Mouse (Mus musculus): Measurements from ENCODE around the gene Slc25a51. TPM values are rescaled to one million over a fixed set of nuclear protein-coding genes. Genes with fewer than 3 reads are reported as not detected.

The Slc25a51 gene
- total RNA-seq (2014; rRNA removed): 128 and 132 TPM in 2 replicates
- 62.8 and 69.7 TPM in 2 replicates for polyA plus RNA-seq (2015; fragmentation: Nextera tagmentation; extraction: Ambion mirVana)

DNA sequence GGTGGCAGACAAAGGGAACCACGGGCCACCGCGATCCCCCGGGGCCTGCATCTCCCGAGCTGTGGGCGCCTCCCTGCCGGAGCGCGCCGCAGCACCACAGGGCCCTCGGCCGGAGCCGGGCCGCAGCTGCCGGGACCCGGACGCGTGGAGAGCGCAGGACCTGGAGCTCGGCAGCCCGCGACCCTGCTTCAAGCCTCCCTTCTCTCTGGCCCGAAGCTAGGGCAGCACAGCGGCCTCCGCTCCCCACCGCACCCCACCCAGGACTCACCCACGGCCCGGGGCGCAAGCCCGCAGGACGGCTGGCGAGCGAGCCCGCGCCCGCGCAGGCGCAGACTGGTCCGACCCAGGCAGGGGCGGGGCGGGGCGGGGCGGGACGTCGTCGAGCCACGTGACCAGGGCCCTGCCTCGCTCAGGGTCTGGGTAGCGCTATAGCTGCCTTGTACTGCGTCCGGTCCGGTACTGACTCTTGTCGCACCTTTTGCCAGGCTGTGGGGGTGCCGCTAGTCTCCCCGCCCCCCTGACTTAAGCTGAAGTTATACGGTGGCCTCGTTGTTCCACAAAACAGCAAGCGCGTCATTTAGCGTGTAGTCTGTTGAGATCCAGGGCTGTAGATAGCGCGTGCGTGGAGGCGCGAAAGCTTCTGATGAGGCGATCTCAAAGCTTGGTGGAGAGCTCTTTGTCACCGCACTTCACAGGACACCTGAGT is at the start of gene Slc25a51:
Gene Slc25a51, minus strand, starts transcription at position 340 of the 706 bp plus-strand sequence.
- peak within 1 kb of the TSS; percentile 67 for H3K4me2 ChIP-seq (ENCODE audit: low read depth, low read length, poor library complexity, severe bottlenecking)
- no peaks in the 10 kb centered on the region for H3K27me3 ChIP-seq (ENCODE audit: insufficient read depth, low read length)
- peak within 1 kb of the TSS; percentile 98 for H3K9ac ChIP-seq (replicated peaks; ENCODE audit: low read length, poor library complexity, severe bottlenecking)
- DNase-seq (ENCODE audit: low spot score) (peak; percentile 96), ATAC-seq (ENCODE audit: low FRiP score) (peak; percentile 96)
- WGBS: under 1% methylated on average over 51 of the region's 67 CpGs
- H3K36me3 ChIP-seq (ENCODE audit: insufficient read depth, low read length): peaks cover 7% of the 10 kb centered on the region
- peak within 1 kb of the TSS; percentile 93 for H3K27ac ChIP-seq (ENCODE audit: low read depth, low read length)
- peak within 1 kb of the TSS; percentile 98 for H3K4me3 ChIP-seq (ENCODE audit: low read depth, low read length)
- H3K9me3 ChIP-seq (ENCODE audit: low read length): no peaks in the 10 kb centered on the region
- H3K4me1 ChIP-seq (ENCODE audit: insufficient read depth, low read length): peaks cover 14% of the 10 kb centered on the region; the same call in 1 of the 2 replicates
- TF ChIP-seq CTCF (IDR thresholded peaks at IDR 0.05): no peak

GRCm38 (mm10) chr4:45457543-45457942 is 49.0 kb upstream of the Slc25a51 start:
- ATAC-seq (ENCODE audit: low FRiP score): no peak
- no peak overlapping the region for H3K9ac ChIP-seq (replicated peaks; ENCODE audit: low read length, poor library complexity, severe bottlenecking)
- H3K9me3 ChIP-seq (ENCODE audit: low read length): no peaks in the 10 kb centered on the region
- H3K4me2 ChIP-seq (ENCODE audit: low read depth, low read length, poor library complexity, severe bottlenecking): no peak overlapping the region
- no peaks in the 10 kb centered on the region for H3K4me1 ChIP-seq (ENCODE audit: insufficient read depth, low read length)
- H3K27me3 ChIP-seq (ENCODE audit: insufficient read depth, low read length): no peaks in the 10 kb centered on the region
- no peak for DNase-seq (ENCODE audit: low spot score)
- WGBS: 95% methylated on average over 2 of the region's 2 CpGs
- H3K27ac ChIP-seq (ENCODE audit: low read depth, low read length): no peak overlapping the region
- no peak overlapping the region for H3K4me3 ChIP-seq (ENCODE audit: low read depth, low read length)
- H3K36me3 ChIP-seq (ENCODE audit: insufficient read depth, low read length): no peaks in the 10 kb centered on the region
- no peak for TF ChIP-seq CTCF (IDR thresholded peaks at IDR 0.05)

- H3K36me3 ChIP-seq (ENCODE audit: insufficient read depth, low read length): no peaks in the 10 kb centered on the region
- H3K4me3 ChIP-seq (ENCODE audit: low read depth, low read length): no peak overlapping the region
- H3K27ac ChIP-seq (ENCODE audit: low read depth, low read length): no peak overlapping the region
- H3K27me3 ChIP-seq (ENCODE audit: insufficient read depth, low read length): no peaks in the 10 kb centered on the region
- WGBS: 90% methylated on average over 4 of the region's 4 CpGs
- H3K4me1 ChIP-seq (ENCODE audit: insufficient read depth, low read length): no peaks in the 10 kb centered on the region
- no peak overlapping the region for H3K9ac ChIP-seq (replicated peaks; ENCODE audit: low read length, poor library complexity, severe bottlenecking)
- H3K9me3 ChIP-seq (ENCODE audit: low read length): no peaks in the 10 kb centered on the region
- no peak overlapping the region for H3K4me2 ChIP-seq (ENCODE audit: low read depth, low read length, poor library complexity, severe bottlenecking)
- ATAC-seq (ENCODE audit: low FRiP score): no peak
- TF ChIP-seq CTCF (IDR thresholded peaks at IDR 0.05): no peak
- no peak for DNase-seq (ENCODE audit: low spot score)
These were observed 46.4 kb upstream of the Slc25a51 start for GRCm38 (mm10) chr4:45455001-45455400.

DNA sequence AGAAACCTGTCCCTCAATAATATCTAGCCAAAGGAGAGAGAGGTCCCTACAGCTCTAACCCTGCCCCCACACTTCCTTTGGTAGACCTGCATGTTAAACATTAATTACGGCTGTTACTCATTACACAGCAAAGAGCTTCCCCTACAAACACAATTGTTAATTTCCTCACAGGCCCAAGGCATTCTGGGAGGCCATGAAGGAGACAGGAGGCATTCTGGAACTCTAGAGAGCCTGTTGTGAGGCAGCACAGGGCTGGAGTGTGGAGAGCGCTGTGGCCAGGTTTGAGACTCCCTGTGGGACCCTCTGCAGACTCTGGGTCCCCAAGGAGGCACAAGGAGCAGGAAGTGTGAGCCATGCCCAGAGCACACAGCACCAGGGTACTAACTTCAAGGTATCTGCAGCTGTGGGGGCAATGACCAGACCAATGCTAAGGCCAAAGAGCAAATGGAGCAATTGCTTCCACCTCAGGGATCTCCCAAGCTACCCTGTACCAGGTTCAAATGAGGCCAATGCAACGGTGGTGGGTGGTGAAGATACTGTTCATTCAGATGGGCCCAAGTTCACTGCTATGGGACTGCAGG is 44.8 kb upstream of the Slc25a51 start:
- Histone ChIP-seq H3K4me1 (ENCODE audit: insufficient read depth, low read length) (no peaks in the 10 kb centered on the region), H3K9ac (replicated peaks; ENCODE audit: low read length, poor library complexity, severe bottlenecking) (no peak overlapping the region), H3K36me3 (ENCODE audit: insufficient read depth, low read length) (no peaks in the 10 kb centered on the region), H3K4me3 (ENCODE audit: low read depth, low read length) (no peak overlapping the region), H3K9me3 (ENCODE audit: low read length) (no peaks in the 10 kb centered on the region), H3K4me2 (ENCODE audit: low read depth, low read length, poor library complexity, severe bottlenecking) (no peak overlapping the region), H3K27me3 (ENCODE audit: insufficient read depth, low read length) (no peaks in the 10 kb centered on the region), H3K27ac (ENCODE audit: low read depth, low read length) (no peak overlapping the region)
- ATAC-seq (ENCODE audit: low FRiP score) (no peak), DNase-seq (ENCODE audit: low spot score) (no peak)
- TF ChIP-seq CTCF (IDR thresholded peaks at IDR 0.05): no peak
- 75% methylated on average over 3 of the region's 3 CpGs for WGBS

DNA sequence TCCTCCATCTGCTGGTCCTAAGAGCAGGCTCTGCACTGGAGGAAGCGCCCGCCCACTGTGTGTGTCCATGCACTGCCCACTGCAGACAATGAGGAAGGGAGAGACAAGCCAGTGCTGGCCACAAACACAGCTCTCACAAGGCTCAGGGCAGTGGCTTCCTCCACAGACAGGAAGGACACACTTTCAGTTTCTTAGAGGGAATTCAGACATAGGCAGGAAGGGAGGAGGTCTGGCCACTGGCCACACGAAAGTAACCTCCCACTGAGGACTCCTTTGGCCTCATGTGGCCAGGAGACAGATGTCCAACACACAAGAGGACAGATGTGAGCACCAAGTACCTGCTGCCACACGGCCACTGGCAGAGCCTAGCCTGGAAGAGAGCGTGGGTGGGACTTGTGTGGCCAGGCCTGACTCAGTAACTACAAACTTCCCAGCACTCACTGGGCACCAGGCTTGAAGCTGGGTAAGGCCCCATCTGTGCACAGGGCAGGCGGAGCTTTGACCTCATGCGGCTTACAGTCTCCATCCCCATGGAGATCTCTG is 44.1 kb upstream of the Slc25a51 start:
- no peaks in the 10 kb centered on the region for H3K27me3 ChIP-seq (ENCODE audit: insufficient read depth, low read length)
- H3K9ac ChIP-seq (replicated peaks; ENCODE audit: low read length, poor library complexity, severe bottlenecking): no peak overlapping the region
- no peak overlapping the region for H3K4me3 ChIP-seq (ENCODE audit: low read depth, low read length)
- no peak overlapping the region for H3K4me2 ChIP-seq (ENCODE audit: low read depth, low read length, poor library complexity, severe bottlenecking)
- no peaks in the 10 kb centered on the region for H3K36me3 ChIP-seq (ENCODE audit: insufficient read depth, low read length)
- TF ChIP-seq CTCF (IDR thresholded peaks at IDR 0.05): no peak
- DNase-seq (ENCODE audit: low spot score): no peak
- 71% methylated on average over 7 of the region's 7 CpGs for WGBS
- H3K4me1 ChIP-seq (ENCODE audit: insufficient read depth, low read length): no peaks in the 10 kb centered on the region
- ATAC-seq (ENCODE audit: low FRiP score): no peak
- H3K9me3 ChIP-seq (ENCODE audit: low read length): no peaks in the 10 kb centered on the region
- H3K27ac ChIP-seq (ENCODE audit: low read depth, low read length): no peak overlapping the region

GRCm38 (mm10) chr4:45449012-45449411 is 40.4 kb upstream of the Slc25a51 start:
- no peaks in the 10 kb centered on the region for H3K9me3 ChIP-seq (ENCODE audit: low read length)
- no peaks in the 10 kb centered on the region for H3K27me3 ChIP-seq (ENCODE audit: insufficient read depth, low read length)
- no peak overlapping the region for H3K4me3 ChIP-seq (ENCODE audit: low read depth, low read length)
- no peak for ATAC-seq (ENCODE audit: low FRiP score)
- peaks cover 11% of the 10 kb centered on the region for H3K36me3 ChIP-seq (ENCODE audit: insufficient read depth, low read length)
- DNase-seq (ENCODE audit: low spot score): no peak
- 51% methylated on average over 5 of the region's 5 CpGs for WGBS
- H3K4me1 ChIP-seq (ENCODE audit: insufficient read depth, low read length): no peaks in the 10 kb centered on the region
- H3K9ac ChIP-seq (replicated peaks; ENCODE audit: low read length, poor library complexity, severe bottlenecking): no peak overlapping the region
- H3K27ac ChIP-seq (ENCODE audit: low read depth, low read length): no peak overlapping the region
- H3K4me2 ChIP-seq (ENCODE audit: low read depth, low read length, poor library complexity, severe bottlenecking): no peak overlapping the region
- TF ChIP-seq CTCF (IDR thresholded peaks at IDR 0.05): no peak
